ENCODE assay signal across 7 mouse cellular contexts in genomic region chr17:47140969-47141842, GRCm38 (mm10).
DNase-seq lines count a peak whose midpoint lies in the region; ATAC-seq and TF ChIP-seq lines count a peak whose summit lies in the region.

No protein-coding gene starts in this region.

- intact Hi-C loops in left cerebral cortex, postnatal 10 days (cut with DNase I): loop anchor here (5.0 kb wide), 2 partner anchors 104 to 186 kb away; no protein-coding TSS in a partner anchor

- H3K9me3 ChIP-seq in hindbrain, postnatal 0 days (ENCODE audit: low read length): no peaks in the 10 kb centered on the region

- peaks cover 20% of the 10 kb centered on the region; the same call in 1 of the 2 replicates for H3K4me1 ChIP-seq in hindbrain, postnatal 0 days (ENCODE audit: insufficient read depth, low read length)

- H3K9ac ChIP-seq in hindbrain, postnatal 0 days (replicated peaks; ENCODE audit: low read length): peak overlapping the region; percentile 76

- 1% methylated on average over 33 of the region's 35 CpGs for WGBS in hindbrain, postnatal 0 days

- no peak for TF ChIP-seq CTCF in hindbrain, postnatal 0 days (IDR thresholded peaks at IDR 0.05; ENCODE audit: low read depth)

- no peaks in the 10 kb centered on the region for H3K36me3 ChIP-seq in hindbrain, postnatal 0 days (ENCODE audit: insufficient read depth, low read length)

- H3K4me2 ChIP-seq in hindbrain, postnatal 0 days (ENCODE audit: low read depth, low read length): peak overlapping the region; percentile 84

- H3K27ac ChIP-seq in hindbrain, postnatal 0 days: peak overlapping the region; percentile 94

- DNase-seq in WW6 (ENCODE audit: low read depth, low spot score): peak; percentile 56
- peak; percentile 67 to 68 for DNase-seq in cerebellum, postnatal 14 days
- peak; percentile 16 for DNase-seq in gastrocnemius, adult 18-20 months (ENCODE audit: low spot score)
- DNase-seq in hindbrain, postnatal 0 days (ENCODE audit: low spot score): peak; percentile 79
- DNase-seq in left cerebral cortex, postnatal 10 days (ENCODE audit: extremely low spot score in 1 of 2, low spot score in 2 of 2): peak; percentile 69 to 79
- peak; percentile 74 for DNase-seq in right cerebral cortex, postnatal 36 days (ENCODE audit: low spot score in 2 of 2)

- ATAC-seq in hindbrain, postnatal 0 days: peak; percentile 56
- ATAC-seq in megakaryocyte-erythroid progenitor cell, adult 5-6 weeks (replicated peaks; ENCODE audit: low FRiP score, low TSS enrichment, poor library complexity, severe bottlenecking): 0 out of 2 replicates have a peak, but pooled peaks have one; percentile 16

- peak overlapping the region; percentile 59 for H3K4me3 ChIP-seq in hindbrain, postnatal 0 days (ENCODE audit: low read length)

- no peaks in the 10 kb centered on the region for H3K27me3 ChIP-seq in hindbrain, postnatal 0 days (ENCODE audit: insufficient read depth, low read length)

Comparison
In these comparisons a context has a peak if more than half of its experiments do, and no peak if none do; other contexts are left out.
1. Peak in every context shown above with its lines: DNase-seq, ATAC-seq, H3K4me3 ChIP-seq and H3K27ac ChIP-seq.
2. DNase-seq: peak in every context shown above with its lines; median percentile 79 in hindbrain, postnatal 0 days; 74 in left cerebral cortex, postnatal 10 days; 74 in right cerebral cortex, postnatal 36 days; 68 in cerebellum, postnatal 14 days; 56 in WW6; 16 in gastrocnemius, adult 18-20 months.